Comparison of ENCODE assay signal across 14 mouse cellular contexts in the genomic region with DNA sequence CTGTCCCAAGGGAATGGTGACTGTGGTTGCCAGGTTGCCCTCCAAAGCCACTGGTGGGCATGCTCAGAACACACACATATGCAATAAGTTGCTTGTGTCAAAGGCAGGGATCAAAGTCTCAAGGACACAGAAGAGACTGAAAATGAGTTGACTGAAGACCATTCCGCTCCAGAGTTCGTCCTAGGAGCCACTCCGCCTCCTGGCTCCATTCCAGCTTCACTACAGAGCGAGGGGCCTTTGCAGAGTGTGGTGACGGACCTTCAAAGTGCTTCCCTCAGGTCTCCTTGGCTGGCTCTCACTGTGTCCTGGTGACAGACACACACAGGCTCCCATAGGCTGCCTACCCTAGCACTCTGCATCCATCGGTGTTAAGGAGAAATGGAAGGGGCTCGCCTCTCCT. TPM values are rescaled to one million over a fixed set of nuclear protein-coding genes. Genes with fewer than 3 reads are reported as not detected.
DNase-seq lines count a peak whose midpoint lies in the region; ATAC-seq and TF ChIP-seq lines count a peak whose summit lies in the region.
"Had no signal": no experiment of that assay in that cellular context is flagged by ENCODE, and none has a peak within 500 bp of the region (broad histone marks: within the 10 kb centered on the region; RNA-seq: fewer than 3 reads in every experiment).

No protein-coding gene starts in this region.

- TF ChIP-seq CTCF in midbrain, postnatal 0 days (IDR thresholded peaks at IDR 0.05), result no peak

- H3K4me1 ChIP-seq in midbrain, postnatal 0 days (ENCODE audit: insufficient read depth, low read length), result no peaks in the 10 kb centered on the region
- peaks cover 4% of the 10 kb centered on the region for H3K4me1 ChIP-seq in midbrain, embryonic 16.5 days (ENCODE audit: control insufficient read depth, insufficient read depth, low read length)
- H3K4me1 ChIP-seq: stomach, embryonic 15.5 days had no signal

- intact Hi-C loops in heart, postnatal 10 days (cut with DNase I), result no loop called here

- no peak overlapping the region for H3K27ac ChIP-seq in midbrain, postnatal 0 days (ENCODE audit: low read depth, low read length)
- no peak overlapping the region for H3K27ac ChIP-seq in midbrain, embryonic 16.5 days (ENCODE audit: low read length)
- H3K27ac ChIP-seq: midbrain, embryonic 10.5 days; stomach, embryonic 15.5 days had no signal

- no peak overlapping the region for H3K4me2 ChIP-seq in midbrain, postnatal 0 days (ENCODE audit: low read depth, low read length, poor library complexity, severe bottlenecking)
- no peak overlapping the region for H3K4me2 ChIP-seq in midbrain, embryonic 16.5 days (ENCODE audit: low read length)
- H3K4me2 ChIP-seq: stomach, embryonic 15.5 days had no signal

- H3K9me3 ChIP-seq in midbrain, postnatal 0 days (ENCODE audit: low read length), result no peaks in the 10 kb centered on the region
- no peaks in the 10 kb centered on the region for H3K9me3 ChIP-seq in midbrain, embryonic 16.5 days (replicated peaks; ENCODE audit: control insufficient read depth, low read length, poor library complexity, severe bottlenecking)
- H3K9me3 ChIP-seq: midbrain, embryonic 10.5 days; stomach, embryonic 15.5 days had no signal

- H3K9ac ChIP-seq in midbrain, postnatal 0 days (replicated peaks; ENCODE audit: low read length, poor library complexity, severe bottlenecking), result no peak overlapping the region
- H3K9ac ChIP-seq in midbrain, embryonic 16.5 days (ENCODE audit: low read depth, low read length), result no peak overlapping the region
- H3K9ac ChIP-seq: stomach, embryonic 15.5 days had no signal

- H3K4me3 ChIP-seq in midbrain, postnatal 0 days (ENCODE audit: low read depth, low read length), result no peak overlapping the region
- H3K4me3 ChIP-seq in midbrain, embryonic 16.5 days (ENCODE audit: low read depth, low read length), result no peak overlapping the region
- H3K4me3 ChIP-seq: midbrain, embryonic 10.5 days; stomach, embryonic 15.5 days had no signal

- no peaks in the 10 kb centered on the region for H3K27me3 ChIP-seq in midbrain, postnatal 0 days (ENCODE audit: insufficient read depth, low read length)
- no peaks in the 10 kb centered on the region for H3K27me3 ChIP-seq in midbrain, embryonic 16.5 days (ENCODE audit: control insufficient read depth, insufficient read depth, low read depth, low read length)
- H3K27me3 ChIP-seq: stomach, embryonic 15.5 days had no signal

- ATAC-seq in midbrain, postnatal 0 days (ENCODE audit: low FRiP score), result no peak
- ATAC-seq in midbrain, embryonic 16.5 days, result no peak

- peak; percentile 44 for DNase-seq in adrenal gland, postnatal 14 days
- DNase-seq in adrenal gland, adult 18-20 months (ENCODE audit: low spot score in 2 of 2), result no peak
- DNase-seq in heart, postnatal 4 days, result peak; percentile 43
- DNase-seq in heart, postnatal 10 days, result no peak
- DNase-seq in midbrain, postnatal 0 days (ENCODE audit: low spot score), result peak; percentile 37
- peak; percentile 33 for DNase-seq in yolk sac, embryonic 10.5 days (ENCODE audit: low spot score)
- no peak for DNase-seq in spleen, postnatal 10 days (ENCODE audit: low spot score in 2 of 2)
- DNase-seq: cerebellum, adult 9-11 months; lung, postnatal 10 days; right cerebral cortex, postnatal 4 days; thymus, postnatal 25 days had no signal

- H3K36me3 ChIP-seq in midbrain, postnatal 0 days (ENCODE audit: insufficient read depth, low read length), result 0 out of 2 replicates have a peak, but pooled peaks cover 3% of the 10 kb centered on the region
- no peaks in the 10 kb centered on the region for H3K36me3 ChIP-seq in midbrain, embryonic 16.5 days (ENCODE audit: control insufficient read depth, insufficient read depth, low read length)
- H3K36me3 ChIP-seq: midbrain, embryonic 10.5 days; stomach, embryonic 15.5 days had no signal

- 60% methylated on average over 7 of the region's 7 CpGs for WGBS in midbrain, postnatal 0 days
- WGBS in midbrain, embryonic 16.5 days, result 64% methylated on average over 7 of the region's 7 CpGs

RNA-seq across cellular contexts. Expression of a gene that starts 46.4 kb away (rescaled TPM):
- 142 and 201 TPM in 2 replicates for total RNA-seq in adrenal gland, postnatal 14 days (2021)
- total RNA-seq in adrenal gland, adult 18-20 months (2021), result 10 to 100 TPM; 40.3 to 84.5 TPM
- 100 to 1,000 TPM; 161 to 187 TPM for total RNA-seq in heart, postnatal 4 days (2021)
- 100 to 1,000 TPM; 221 to 255 TPM for total RNA-seq in heart, postnatal 10 days (2021)
- total RNA-seq in midbrain, postnatal 0 days (2014; rRNA removed), result 23.3 and 29.2 TPM in 2 replicates
- polyA plus RNA-seq in midbrain, postnatal 0 days (2015; fragmentation: Nextera tagmentation; extraction: Ambion mirVana), result 36.7 and 39.5 TPM in 2 replicates
- polyA plus RNA-seq in midbrain, embryonic 16.5 days (2015; fragmentation: Nextera tagmentation; extraction: Ambion mirVana), result 25.0 and 33.8 TPM in 2 replicates

Comparison
In these comparisons a context has a peak if more than half of its experiments do, and no peak if none do; other contexts are left out.
1. DNase-seq: peak in adrenal gland, postnatal 14 days (single experiment), heart, postnatal 4 days (single experiment), midbrain, postnatal 0 days (single experiment) and yolk sac, embryonic 10.5 days (single experiment); none in adrenal gland, adult 18-20 months (0 of 2), heart, postnatal 10 days (0 of 2) and spleen, postnatal 10 days (0 of 2).